Mouse (Mus musculus): ENCODE measurements around the gene Parn. TPM values are rescaled to one million over a fixed set of nuclear protein-coding genes. Genes with fewer than 3 reads are reported as not detected.
A peak's percentile ranks its signal among the peaks of the same experiment; 100 is the strongest.

Parn gene
- polyA plus RNA-seq, 1 experiment from 2014 or later, result 40.9 TPM

- H3K4me2 ChIP-seq, result no peak overlapping the region
- 56% methylated on average over 13 of the region's 13 CpGs for WGBS
- H3K4me1 ChIP-seq (ENCODE audit: insufficient read depth), result no peaks in the 10 kb centered on the region
- no peak overlapping the region for H3K9ac ChIP-seq
- H3K4me3 ChIP-seq (ENCODE audit: low read depth, low read length), result no peak overlapping the region
- DNase-seq (peak; percentile 4), ATAC-seq (ENCODE audit: insufficient read depth) (no peak)
- H3K36me3 ChIP-seq (ENCODE audit: insufficient read depth), result peaks cover 7% of the 10 kb centered on the region; the same call in 1 of the 2 replicates
- H3K27me3 ChIP-seq (ENCODE audit: insufficient read depth, low read length), result no peaks in the 10 kb centered on the region
- H3K27ac ChIP-seq (ENCODE audit: low read depth), result no peak overlapping the region
- TF ChIP-seq CTCF (IDR thresholded peaks at IDR 0.05; ENCODE audit: low read depth), result no peak
- no peaks in the 10 kb centered on the region for H3K9me3 ChIP-seq (ENCODE audit: low read depth, low read length)
Observed at GRCm38 (mm10) chr16:13538213-13538932, 129.6 kb downstream of the Parn start.

GRCm38 (mm10) chr16:13536404-13536803 lies 131.6 kb downstream of the Parn start:
- Histone ChIP-seq H3K4me2 (no peak overlapping the region), H3K4me1 (ENCODE audit: insufficient read depth) (no peaks in the 10 kb centered on the region), H3K9ac (no peak overlapping the region), H3K36me3 (ENCODE audit: insufficient read depth) (peaks cover 7% of the 10 kb centered on the region; the same call in 1 of the 2 replicates), H3K27me3 (ENCODE audit: insufficient read depth, low read length) (no peaks in the 10 kb centered on the region), H3K9me3 (ENCODE audit: low read depth, low read length) (no peaks in the 10 kb centered on the region), H3K4me3 (ENCODE audit: low read depth, low read length) (no peak overlapping the region), H3K27ac (ENCODE audit: low read depth) (no peak overlapping the region)
- TF ChIP-seq CTCF (IDR thresholded peaks at IDR 0.05; ENCODE audit: low read depth), result no peak
- 41% methylated on average over 7 of the region's 7 CpGs for WGBS
- peak; percentile 47; the same call in 1 of the 2 replicates for ATAC-seq (ENCODE audit: insufficient read depth)
- DNase-seq, result peak; percentile 21

- H3K27me3 ChIP-seq (ENCODE audit: insufficient read depth, low read length), result no peaks in the 10 kb centered on the region
- no peak for ATAC-seq (ENCODE audit: insufficient read depth)
- H3K9ac ChIP-seq, result no peak overlapping the region
- DNase-seq, result peak; percentile 4
- TF ChIP-seq CTCF (IDR thresholded peaks at IDR 0.05; ENCODE audit: low read depth), result no peak
- no peaks in the 10 kb centered on the region for H3K4me1 ChIP-seq (ENCODE audit: insufficient read depth)
- no peaks in the 10 kb centered on the region for H3K9me3 ChIP-seq (ENCODE audit: low read depth, low read length)
- H3K4me3 ChIP-seq (ENCODE audit: low read depth, low read length), result no peak overlapping the region
- peaks cover 7% of the 10 kb centered on the region; the same call in 1 of the 2 replicates for H3K36me3 ChIP-seq (ENCODE audit: insufficient read depth)
- WGBS, result 30% methylated on average over 12 of the region's 12 CpGs
- H3K27ac ChIP-seq (ENCODE audit: low read depth), result no peak overlapping the region
- H3K4me2 ChIP-seq, result no peak overlapping the region
Observed at GRCm38 (mm10) chr16:13535856-13536255, 132.1 kb downstream of the Parn start.

- TF ChIP-seq CTCF (IDR thresholded peaks at IDR 0.05; ENCODE audit: low read depth), result peak; percentile 74
- peaks cover 3% of the 10 kb centered on the region; the same call in 1 of the 2 replicates for H3K36me3 ChIP-seq (ENCODE audit: insufficient read depth)
- DNase-seq (peak; percentile 79), ATAC-seq (ENCODE audit: insufficient read depth) (peak; percentile 64; the same call in 1 of the 2 replicates)
- H3K27ac ChIP-seq (ENCODE audit: low read depth), result no peak overlapping the region
- H3K4me1 ChIP-seq (ENCODE audit: insufficient read depth), result no peaks in the 10 kb centered on the region
- H3K9me3 ChIP-seq (ENCODE audit: low read depth, low read length), result no peaks in the 10 kb centered on the region
- H3K9ac ChIP-seq, result no peak overlapping the region
- no peak overlapping the region for H3K4me2 ChIP-seq
- H3K27me3 ChIP-seq (ENCODE audit: insufficient read depth, low read length), result no peaks in the 10 kb centered on the region
- H3K4me3 ChIP-seq (ENCODE audit: low read depth, low read length), result no peak overlapping the region
Observed at GRCm38 (mm10) chr16:13532840-13533239, 135.1 kb downstream of the Parn start.

- TF ChIP-seq CTCF (IDR thresholded peaks at IDR 0.05; ENCODE audit: low read depth), result peak; percentile 12; the same call in 1 of the 2 replicates
- DNase-seq, result no peak
- H3K27ac ChIP-seq (ENCODE audit: low read depth), result no peak overlapping the region
- H3K9ac ChIP-seq, result no peak overlapping the region
- H3K9me3 ChIP-seq (ENCODE audit: low read depth, low read length), result no peaks in the 10 kb centered on the region
- no peaks in the 10 kb centered on the region for H3K36me3 ChIP-seq (ENCODE audit: insufficient read depth)
- 79% methylated on average over 5 of the region's 5 CpGs for WGBS
- no peak for ATAC-seq (ENCODE audit: insufficient read depth)
- H3K4me2 ChIP-seq, result no peak overlapping the region
- no peak overlapping the region for H3K4me3 ChIP-seq (ENCODE audit: low read depth, low read length)
- no peaks in the 10 kb centered on the region for H3K4me1 ChIP-seq (ENCODE audit: insufficient read depth)
- H3K27me3 ChIP-seq (ENCODE audit: insufficient read depth, low read length), result no peaks in the 10 kb centered on the region
Observed at GRCm38 (mm10) chr16:13531279-13531678, 136.7 kb downstream of the Parn start.

- no peaks in the 10 kb centered on the region for H3K36me3 ChIP-seq (ENCODE audit: insufficient read depth)
- H3K4me1 ChIP-seq (ENCODE audit: insufficient read depth), result no peaks in the 10 kb centered on the region
- no peak overlapping the region for H3K4me3 ChIP-seq (ENCODE audit: low read depth, low read length)
- no peak overlapping the region for H3K9ac ChIP-seq
- H3K27me3 ChIP-seq (ENCODE audit: insufficient read depth, low read length), result no peaks in the 10 kb centered on the region
- no peaks in the 10 kb centered on the region for H3K9me3 ChIP-seq (ENCODE audit: low read depth, low read length)
- no peak for DNase-seq
- no peak overlapping the region for H3K4me2 ChIP-seq
- WGBS, result 49% methylated on average over 6 of the region's 6 CpGs
- no peak for TF ChIP-seq CTCF (IDR thresholded peaks at IDR 0.05; ENCODE audit: low read depth)
- H3K27ac ChIP-seq (ENCODE audit: low read depth), result no peak overlapping the region
- ATAC-seq (ENCODE audit: insufficient read depth), result no peak
Observed at GRCm38 (mm10) chr16:13521359-13521758, 146.6 kb downstream of the Parn start.

- 73% methylated on average over 6 of the region's 6 CpGs for WGBS
- no peak for TF ChIP-seq CTCF (IDR thresholded peaks at IDR 0.05; ENCODE audit: low read depth)
- no peak for ATAC-seq (ENCODE audit: insufficient read depth)
- no peak overlapping the region for H3K27ac ChIP-seq (ENCODE audit: low read depth)
- no peak overlapping the region for H3K9ac ChIP-seq
- no peak for DNase-seq
- no peaks in the 10 kb centered on the region for H3K9me3 ChIP-seq (ENCODE audit: low read depth, low read length)
- no peak overlapping the region for H3K4me2 ChIP-seq
- no peaks in the 10 kb centered on the region for H3K4me1 ChIP-seq (ENCODE audit: insufficient read depth)
- no peaks in the 10 kb centered on the region for H3K27me3 ChIP-seq (ENCODE audit: insufficient read depth, low read length)
- H3K36me3 ChIP-seq (ENCODE audit: insufficient read depth), result no peaks in the 10 kb centered on the region
- H3K4me3 ChIP-seq (ENCODE audit: low read depth, low read length), result no peak overlapping the region
Observed at GRCm38 (mm10) chr16:13520301-13520700, 147.7 kb downstream of the Parn start.
